Mouse (Mus musculus) liver, postnatal 0 days (tissue): ENCODE results near the gene Ece1.

Source experiments
- CTCF ChIP-seq: sonication (generic); IDR thresholded peaks from 2 replicates; pipeline ENCODE4 v1.5.1; 2016; ENCODE audit warnings: antibody characterized with exemption, low read depth
- EP300 ChIP-seq: IDR thresholded peaks from 2 replicates; pipeline ENCODE4 v1.6.1; 2016; ENCODE audit warnings: antibody characterized with exemption, low read depth, mild to moderate bottlenecking

GRCm38 (mm10) chr4:137862019-137862418 is at the start of gene Ece1:
- TF ChIP-seq CTCF (no peak), EP300 (peak; percentile 58; the same call in 1 of the 2 replicates)
